Mouse (Mus musculus): ENCODE measurements around the gene Vmn1r9. TPM values are rescaled to one million over a fixed set of nuclear protein-coding genes. Genes with fewer than 3 reads are reported as not detected.
"Not testable (repeated sequence)": the region's sequence is repeated elsewhere in the genome, so short reads cannot be mapped to it uniquely, and the experiment has no call there.

Gene Vmn1r9
- total RNA-seq (2021), result not detected
- long read RNA-seq, experiment 1, result 0 reads
- long read RNA-seq, experiment 2, result 0 reads

DNA sequence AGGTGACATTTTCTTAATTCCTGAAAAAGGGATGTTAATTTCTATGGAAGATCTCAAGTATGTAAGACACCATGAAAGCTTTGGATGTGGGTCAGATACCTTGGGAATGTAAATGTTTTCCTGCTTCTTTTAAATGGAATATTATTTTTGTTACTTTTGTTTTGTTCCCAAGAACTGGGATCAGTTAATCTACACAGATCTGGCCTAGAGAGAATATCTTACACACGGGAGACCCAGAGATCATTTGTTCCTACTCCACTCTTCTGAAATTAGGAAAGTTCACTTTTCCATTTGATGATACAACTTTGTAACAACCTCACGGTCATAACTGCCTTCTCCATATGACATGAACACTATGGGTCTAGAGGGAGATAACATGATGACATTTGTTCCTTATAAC, at the start of gene Vmn1r9:
TSS of gene Vmn1r9 (plus strand) at position 301 of the 400 bp plus-strand sequence.
- no peak for DNase-seq (ENCODE audit: low spot score in 2 of 2)

DNA sequence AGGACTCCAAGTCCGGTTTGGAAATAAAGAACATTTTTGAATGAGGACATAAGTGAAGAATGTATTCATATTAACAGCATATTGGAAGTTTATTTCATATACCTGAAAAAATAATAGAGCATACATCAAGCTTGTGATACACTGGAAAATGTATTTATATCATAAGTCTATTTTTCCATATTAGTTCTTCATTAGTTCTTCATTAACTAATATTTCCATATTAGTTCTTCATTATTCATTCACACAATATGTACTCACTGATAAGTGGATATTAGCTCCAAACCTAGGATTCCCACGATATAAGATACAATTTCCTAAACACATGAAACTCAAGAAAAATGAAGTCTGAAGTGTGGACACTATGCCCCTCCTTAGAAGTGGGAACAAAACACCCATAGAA, 41.4 kb upstream of the Vmn1r9 start, which contains the start of gene Vmn1r7:
TSS of gene Vmn1r7 (minus strand) at position 101 of the 400 bp plus-strand sequence.
- not testable (repeated sequence) for DNase-seq (ENCODE audit: low spot score in 2 of 2)

DNA sequence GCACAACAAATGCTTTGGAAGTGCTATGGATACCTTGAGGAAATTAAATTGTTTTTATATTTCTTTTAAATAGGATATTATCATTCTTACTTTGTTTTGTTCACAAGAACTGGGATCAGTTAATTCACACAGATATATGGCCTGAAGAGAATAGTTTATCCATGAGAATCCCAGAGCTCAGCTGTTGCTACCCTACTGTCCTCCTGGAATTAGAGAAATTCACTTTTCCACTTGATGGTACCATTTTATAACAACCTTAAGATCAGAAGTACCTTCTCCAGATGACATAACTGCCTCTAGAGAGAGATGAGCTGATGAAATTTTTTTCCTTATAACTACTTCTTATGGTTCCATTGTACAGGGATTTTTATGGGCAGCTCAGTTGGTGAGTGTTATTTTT, 34.6 kb upstream of the Vmn1r9 start, which contains the start of gene Vmn1r8:
TSS of gene Vmn1r8 (plus strand) at position 301 of the 400 bp plus-strand sequence.
- no peak for DNase-seq (ENCODE audit: low spot score in 2 of 2)

DNA sequence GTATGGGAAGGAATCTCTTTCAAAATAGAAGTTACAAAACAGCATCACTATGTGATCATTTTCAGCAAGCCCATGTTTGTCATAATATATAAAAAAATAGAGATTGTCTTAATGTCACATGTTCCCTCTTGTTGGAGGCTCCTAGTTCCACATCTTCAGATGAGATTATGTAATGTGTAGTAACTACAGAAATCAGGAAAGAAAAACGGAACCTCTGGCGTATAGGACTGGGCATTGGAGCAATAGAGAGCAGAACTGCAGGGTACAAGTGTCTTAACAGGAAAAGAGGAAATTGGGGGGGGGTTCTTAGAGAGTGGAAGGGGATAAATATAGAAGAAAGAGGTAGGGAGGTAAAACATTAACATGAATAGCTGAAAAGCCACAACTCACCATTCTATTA, 31.9 kb upstream of the Vmn1r9 start:
- no peak for DNase-seq (ENCODE audit: low spot score in 2 of 2)

DNA sequence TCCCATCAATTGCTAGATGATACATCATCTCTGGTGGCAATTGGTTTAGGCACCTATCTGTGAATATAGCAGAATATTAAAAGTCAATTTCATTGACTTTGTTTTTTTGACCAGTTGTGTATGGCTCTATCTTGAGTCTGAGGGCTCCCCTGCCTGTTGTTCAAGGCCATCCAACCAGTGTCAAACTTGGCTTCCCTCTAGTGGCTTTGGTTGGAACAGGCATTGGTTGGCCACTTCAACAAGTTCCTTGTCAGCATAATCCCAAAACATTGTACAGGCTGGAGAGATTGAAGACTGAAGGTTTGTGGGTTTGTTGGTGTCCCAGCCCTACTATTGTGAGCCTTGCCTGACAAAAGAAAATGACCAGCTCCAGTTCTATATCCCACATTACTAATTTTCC, 2.9 kb upstream of the Vmn1r9 start:
- DNase-seq (ENCODE audit: low spot score in 2 of 2), result no peak

DNA sequence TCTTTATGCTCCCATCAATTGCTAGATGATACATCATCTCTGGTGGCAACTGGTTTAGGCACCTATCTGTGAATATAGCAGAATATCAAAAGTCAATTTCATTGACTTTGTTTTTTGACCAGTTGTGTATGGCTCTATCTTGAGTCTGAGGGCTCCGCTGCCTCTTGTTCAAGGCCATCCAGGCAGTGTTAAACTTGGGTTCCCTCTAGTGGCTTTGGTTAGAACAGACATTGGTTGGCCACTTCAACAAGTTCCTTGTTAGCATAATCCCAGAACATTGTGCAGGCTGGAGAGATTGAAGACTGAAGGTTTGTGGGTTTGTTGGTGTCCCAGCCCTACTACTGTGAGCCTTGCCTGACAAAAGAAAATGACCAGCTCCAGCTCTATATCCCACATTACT, 39.8 kb downstream of the Vmn1r9 start:
- DNase-seq (ENCODE audit: low spot score in 2 of 2), result no peak

DNA sequence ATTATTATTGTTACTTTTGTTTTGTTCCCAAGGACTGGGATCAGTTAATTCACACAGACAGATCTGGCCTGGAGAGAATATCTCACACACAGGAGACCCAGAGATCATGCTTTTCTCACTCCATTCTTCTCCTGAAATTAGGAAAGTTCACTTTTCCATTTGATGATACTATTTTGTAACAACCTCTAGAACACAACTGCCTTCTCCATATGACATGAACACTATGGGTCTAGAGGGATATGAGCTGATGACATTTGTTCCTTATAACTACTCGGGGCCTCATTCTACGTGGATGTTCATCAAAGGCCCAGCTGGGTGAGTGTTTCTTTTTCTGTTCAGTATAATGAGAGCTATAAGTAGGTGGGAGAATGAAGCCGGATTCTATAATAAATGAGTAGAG, 42.6 kb downstream of the Vmn1r9 start, which contains the start of gene Vmn1r10:
TSS of gene Vmn1r10 (plus strand) at position 301 of the 400 bp plus-strand sequence.
- DNase-seq (ENCODE audit: low spot score in 2 of 2), result no peak

Other genes with a start within 250 kb of the Vmn1r9 start
- 10 to 100 TPM; 26.8 to 31.4 TPM for gene Fkbp9, start 234.7 kb upstream of the Vmn1r9 start, total RNA-seq (2021)
- gene Nt5c3, start 142.9 kb upstream of the Vmn1r9 start, total RNA-seq (2021), result 10 to 100 TPM; 57.1 to 60.8 TPM
- gene Vmn1r4, start 142.8 kb upstream of the Vmn1r9 start, total RNA-seq (2021), result under 1 TPM; 0.16 to 0.42 TPM
- not detected for gene Vmn1r5, start 96.5 kb upstream of the Vmn1r9 start, total RNA-seq (2021)
- not detected for gene Vmn1r6, start 69.5 kb upstream of the Vmn1r9 start, total RNA-seq (2021)
- not detected for gene Vmn1r7, start 41.5 kb upstream of the Vmn1r9 start, total RNA-seq (2021)
- gene Vmn1r8, start 34.5 kb upstream of the Vmn1r9 start, total RNA-seq (2021), result not detected
- gene Vmn1r10, start 42.7 kb downstream of the Vmn1r9 start, total RNA-seq (2021), result not detected
- not detected for gene Vmn1r11, start 66.7 kb downstream of the Vmn1r9 start, total RNA-seq (2021)
- gene Vmn1r12, start 90.1 kb downstream of the Vmn1r9 start, total RNA-seq (2021), result not detected
- gene Vmn1r13, start 136.5 kb downstream of the Vmn1r9 start, total RNA-seq (2021), result not detected
- not detected for gene Vmn1r14, start 164.9 kb downstream of the Vmn1r9 start, total RNA-seq (2021)
- not detected for gene Vmn1r15, start 191.2 kb downstream of the Vmn1r9 start, total RNA-seq (2021)